Mouse (Mus musculus) kidney, adult 18-20 months (tissue): ENCODE data around the gene Gpa33.

Experiments used
- DNase-seq: peaks from one replicate; pipeline ENCODE4 v3.0.0; 2021

Gene Gpa33

GRCm38 (mm10) chr1:166130224-166130860 is at the start of gene Gpa33:
Gene Gpa33, plus strand, starts transcription at chr1:166130238.
- no peak for DNase-seq

GRCm38 (mm10) chr1:166088446-166089170 is 41.4 kb upstream of the Gpa33 start:
- no peak for DNase-seq

GRCm38 (mm10) chr1:166089337-166089736 is 40.7 kb upstream of the Gpa33 start:
- no peak for DNase-seq

GRCm38 (mm10) chr1:166089739-166090138 is 40.3 kb upstream of the Gpa33 start:
- DNase-seq: no peak

- no peak for DNase-seq
Observed at GRCm38 (mm10) chr1:166090306-166090705, 39.7 kb upstream of the Gpa33 start.

GRCm38 (mm10) chr1:166094462-166094861 is 35.6 kb upstream of the Gpa33 start:
- no peak for DNase-seq

- no peak for DNase-seq
Observed at GRCm38 (mm10) chr1:166098120-166098519, 31.9 kb upstream of the Gpa33 start.

GRCm38 (mm10) chr1:166102920-166103608 is 27.0 kb upstream of the Gpa33 start:
- no peak for DNase-seq

- DNase-seq: no peak
Observed at GRCm38 (mm10) chr1:166104858-166105257, 25.2 kb upstream of the Gpa33 start.

GRCm38 (mm10) chr1:166105464-166105863 is 24.6 kb upstream of the Gpa33 start:
- DNase-seq: no peak

- no peak for DNase-seq
Observed at GRCm38 (mm10) chr1:166114986-166115385, 15.1 kb upstream of the Gpa33 start.

GRCm38 (mm10) chr1:166115719-166116118 is 14.3 kb upstream of the Gpa33 start:
- DNase-seq: no peak

GRCm38 (mm10) chr1:166117866-166118639 is 12.0 kb upstream of the Gpa33 start:
- no peak for DNase-seq

- no peak for DNase-seq
Observed at GRCm38 (mm10) chr1:166122114-166122513, 7.9 kb upstream of the Gpa33 start.

GRCm38 (mm10) chr1:166123045-166123444 is 7.0 kb upstream of the Gpa33 start:
- DNase-seq: no peak

GRCm38 (mm10) chr1:166123751-166124150 is 6.3 kb upstream of the Gpa33 start:
- no peak for DNase-seq

GRCm38 (mm10) chr1:166124932-166125593 is 5.0 kb upstream of the Gpa33 start:
- DNase-seq: no peak

- no peak for DNase-seq
Observed at GRCm38 (mm10) chr1:166126290-166126689, 3.7 kb upstream of the Gpa33 start.

GRCm38 (mm10) chr1:166126795-166127194 is 3.2 kb upstream of the Gpa33 start:
- no peak for DNase-seq

- DNase-seq: no peak
Observed at GRCm38 (mm10) chr1:166127719-166128118, 2.3 kb upstream of the Gpa33 start, which contains the start of gene Dusp27. Gene Dusp27, minus strand, starts transcription at chr1:166127922.

GRCm38 (mm10) chr1:166128551-166128950 is 1.5 kb upstream of the Gpa33 start:
- no peak for DNase-seq

GRCm38 (mm10) chr1:166132367-166132766 is 2.3 kb downstream of the Gpa33 start:
- DNase-seq: no peak
